Mouse (Mus musculus) hindbrain, embryonic 13.5 days (tissue): Measurements from ENCODE around the gene Tnfrsf23. TPM values are rescaled to one million over a fixed set of nuclear protein-coding genes. Genes with fewer than 3 reads are reported as not detected.
"Not testable (repeated sequence)": the region's sequence is repeated elsewhere in the genome, so short reads cannot be mapped to it uniquely, and the experiment has no call there.

Experiments
- ATAC-seq: fragments of 200-750 bp; cut with Nextera tagmentation; 2 replicates; pipeline ENCODE4 v1.8.0; 2017; ENCODE audit warnings: moderate TSS enrichment; ENCODE audit not compliant: low FRiP score
- H3K27ac ChIP-seq: fragments of 300-500 bp; sonication (generic); 2 replicates; pipeline ENCODE4 v1.5.1; 2015; ENCODE audit warnings: inconsistent platforms, mild to moderate bottlenecking, moderate library complexity
- H3K27me3 ChIP-seq: fragments of 300-500 bp; sonication (generic); 2 replicates; pipeline ENCODE4 v1.6.1; 2015; ENCODE audit warnings: mild to moderate bottlenecking, inconsistent platforms
- H3K36me3 ChIP-seq: fragments of 300-500 bp; sonication (generic); 2 replicates; pipeline ENCODE4 v1.6.1; 2015; ENCODE audit warnings: mild to moderate bottlenecking, inconsistent platforms
- H3K4me1 ChIP-seq: fragments of 300-500 bp; sonication (generic); replicated peaks from 2 replicates; pipeline ENCODE4 v1.6.1; 2015; ENCODE audit warnings: inconsistent platforms
- H3K4me2 ChIP-seq: fragments of 300-500 bp; sonication (generic); 2 replicates; pipeline ENCODE4 v1.6.1; 2015; ENCODE audit warnings: inconsistent platforms, mild to moderate bottlenecking, moderate library complexity
- H3K4me3 ChIP-seq: fragments of 300-500 bp; sonication (generic); 2 replicates; pipeline ENCODE4 v1.5.1; 2015; ENCODE audit warnings: mild to moderate bottlenecking, inconsistent platforms
- H3K9ac ChIP-seq: fragments of 300-500 bp; sonication (generic); 2 replicates; pipeline ENCODE4 v1.6.1; 2015; ENCODE audit warnings: mild to moderate bottlenecking, inconsistent platforms
- H3K9me3 ChIP-seq: fragments of 300-500 bp; sonication (generic); 2 replicates; pipeline ENCODE4 v1.6.1; 2016; ENCODE audit warnings: inconsistent platforms
- WGBS: fragments of 180-500 bp; shearing (Covaris S2); methylation state at CpG from one replicate; pipeline ENCODE4 v1.1.7; 2015; 5-methylcytosine and 5-hydroxymethylcytosine counted together
- polyA plus RNA-seq: library from polyadenylated mRNA; unstranded; fragments of >200 nt; fragmentation: Nextera tagmentation; extraction: Ambion mirVana; gene quantifications from 2 replicates; pipeline ENCODE4 v1.2.1, GENCODE M21; 2015

Gene Tnfrsf23
- polyA plus RNA-seq, 1 experiment from 2014 or later: 1.2 TPM

GRCm38 (mm10) chr7:143680836-143681235 is 4.8 kb downstream of the Tnfrsf23 start:
- H3K9ac ChIP-seq, ATAC-seq, H3K4me3 ChIP-seq, H3K36me3 ChIP-seq, H3K4me1 ChIP-seq, H3K9me3 ChIP-seq, H3K4me2 ChIP-seq, H3K27ac ChIP-seq: not testable (repeated sequence)
- 58% methylated on average over 2 of the region's 2 CpGs for WGBS
- H3K27me3 ChIP-seq: peaks cover 14% of the 10 kb centered on the region

- H3K27me3 ChIP-seq, H3K4me1 ChIP-seq, H3K4me2 ChIP-seq, H3K36me3 ChIP-seq, ATAC-seq, H3K4me3 ChIP-seq, H3K9me3 ChIP-seq, H3K9ac ChIP-seq, H3K27ac ChIP-seq: not testable (repeated sequence)
- 77% methylated on average over 2 of the region's 2 CpGs for WGBS
These were observed 6.0 kb downstream of the Tnfrsf23 start for GRCm38 (mm10) chr7:143679650-143680049.

- no peak for ATAC-seq
- H3K27ac ChIP-seq: no peak overlapping the region
- no peak overlapping the region for H3K4me2 ChIP-seq
- no peaks in the 10 kb centered on the region for H3K4me1 ChIP-seq
- no peaks in the 10 kb centered on the region for H3K36me3 ChIP-seq
- H3K27me3 ChIP-seq: no peaks in the 10 kb centered on the region
- no peak overlapping the region for H3K9ac ChIP-seq
- H3K4me3 ChIP-seq: no peak overlapping the region
- no peaks in the 10 kb centered on the region for H3K9me3 ChIP-seq
These were observed 19.0 kb downstream of the Tnfrsf23 start for GRCm38 (mm10) chr7:143666427-143667311.

- 88% methylated on average over 2 of the region's 2 CpGs for WGBS
These were observed 22.2 kb downstream of the Tnfrsf23 start for GRCm38 (mm10) chr7:143663470-143663869.

GRCm38 (mm10) chr7:143660797-143661196 is 24.9 kb downstream of the Tnfrsf23 start:
- Histone ChIP-seq H3K4me2 (no peak overlapping the region), H3K4me3 (no peak overlapping the region), H3K4me1 (no peaks in the 10 kb centered on the region), H3K36me3 (no peaks in the 10 kb centered on the region), H3K9ac (no peak overlapping the region), H3K27me3 (no peaks in the 10 kb centered on the region), H3K27ac (no peak overlapping the region), H3K9me3 (no peaks in the 10 kb centered on the region)
- no peak for ATAC-seq

More at GRCm38 (mm10) chr7:143663470-143663869, 22.2 kb downstream of the Tnfrsf23 start:
- H3K36me3 ChIP-seq: no peaks in the 10 kb centered on the region
- no peaks in the 10 kb centered on the region for H3K4me1 ChIP-seq
- H3K27ac ChIP-seq: no peak overlapping the region
- H3K4me2 ChIP-seq: no peak overlapping the region
- H3K4me3 ChIP-seq: no peak overlapping the region
- ATAC-seq: no peak
- H3K9ac ChIP-seq: no peak overlapping the region
- H3K27me3 ChIP-seq: no peaks in the 10 kb centered on the region
- H3K9me3 ChIP-seq: no peaks in the 10 kb centered on the region

- H3K36me3 ChIP-seq, H3K4me1 ChIP-seq, H3K9ac ChIP-seq, H3K27me3 ChIP-seq, H3K27ac ChIP-seq, ATAC-seq: not testable (repeated sequence)
- 57% methylated on average over 10 of the region's 10 CpGs for WGBS
- Histone ChIP-seq H3K4me3 (peak overlapping the region; percentile 69), H3K4me2 (peak overlapping the region; percentile 81), H3K9me3 (0 out of 2 replicates have a peak, but pooled peaks cover 10% of the 10 kb centered on the region)
These were observed 35.8 kb downstream of the Tnfrsf23 start for GRCm38 (mm10) chr7:143649769-143650346.

- Histone ChIP-seq H3K27me3 (no peaks in the 10 kb centered on the region), H3K4me3 (peak within 1 kb of the TSS; percentile 69), H3K4me2 (peak within 1 kb of the TSS; percentile 81), H3K9ac (peak within 1 kb of the TSS; percentile 79), H3K9me3 (0 out of 2 replicates have a peak, but pooled peaks cover 10% of the 10 kb centered on the region), H3K27ac (no peak within 1 kb of the TSS), H3K4me1 (no peaks in the 10 kb centered on the region), H3K36me3 (no peaks in the 10 kb centered on the region)
- peak; percentile 98 for ATAC-seq
- WGBS: 3% methylated on average over 39 of the region's 39 CpGs
These were observed 36.5 kb downstream of the Tnfrsf23 start, which contains the start of gene Tnfrsf22 for GRCm38 (mm10) chr7:143649034-143649768. Gene Tnfrsf22 (minus strand): TSS chr7:143649661.

- H3K36me3 ChIP-seq, H3K9ac ChIP-seq, H3K4me3 ChIP-seq, H3K27ac ChIP-seq, H3K4me2 ChIP-seq, H3K4me1 ChIP-seq, H3K9me3 ChIP-seq, H3K27me3 ChIP-seq, ATAC-seq: not testable (repeated sequence)
- WGBS: 89% methylated on average over 2 of the region's 2 CpGs
These were observed 41.7 kb downstream of the Tnfrsf23 start for GRCm38 (mm10) chr7:143643949-143644348.

- H3K9me3 ChIP-seq: 0 out of 2 replicates have a peak, but pooled peaks cover 3% of the 10 kb centered on the region
- ATAC-seq: no peak
- no peak overlapping the region for H3K4me3 ChIP-seq
- no peak overlapping the region for H3K27ac ChIP-seq
- H3K27me3 ChIP-seq: no peaks in the 10 kb centered on the region
- no peaks in the 10 kb centered on the region for H3K36me3 ChIP-seq
- 100% methylated on average over 1 of the region's 1 CpGs for WGBS
- no peaks in the 10 kb centered on the region for H3K4me1 ChIP-seq
- H3K9ac ChIP-seq: no peak overlapping the region
- H3K4me2 ChIP-seq: no peak overlapping the region
These were observed 49.0 kb downstream of the Tnfrsf23 start for GRCm38 (mm10) chr7:143636674-143637073.

GRCm38 (mm10) chr7:143631503-143631902 is 54.2 kb downstream of the Tnfrsf23 start:
- no peak overlapping the region for H3K4me2 ChIP-seq
- no peaks in the 10 kb centered on the region for H3K27me3 ChIP-seq
- 0 out of 2 replicates have a peak, but pooled peaks cover 3% of the 10 kb centered on the region for H3K9me3 ChIP-seq
- no peak for ATAC-seq
- WGBS: 71% methylated on average over 2 of the region's 2 CpGs
- H3K27ac ChIP-seq: no peak overlapping the region
- no peaks in the 10 kb centered on the region for H3K4me1 ChIP-seq
- no peak overlapping the region for H3K4me3 ChIP-seq
- H3K9ac ChIP-seq: no peak overlapping the region
- no peaks in the 10 kb centered on the region for H3K36me3 ChIP-seq

GRCm38 (mm10) chr7:143629501-143629900 is 56.2 kb downstream of the Tnfrsf23 start:
- WGBS: 55% methylated on average over 1 of the region's 1 CpGs
- Histone ChIP-seq H3K9ac (no peak overlapping the region), H3K36me3 (no peaks in the 10 kb centered on the region), H3K4me3 (no peak overlapping the region), H3K4me1 (no peaks in the 10 kb centered on the region), H3K27me3 (no peaks in the 10 kb centered on the region), H3K9me3 (0 out of 2 replicates have a peak, but pooled peaks cover 3% of the 10 kb centered on the region), H3K27ac (no peak overlapping the region), H3K4me2 (no peak overlapping the region)
- ATAC-seq: no peak

GRCm38 (mm10) chr7:143628540-143628939 is 57.1 kb downstream of the Tnfrsf23 start, which contains the start of gene Tnfrsf26:
Gene Tnfrsf26 (minus strand): TSS chr7:143628722.
- WGBS: 88% methylated on average over 1 of the region's 1 CpGs
- H3K9ac ChIP-seq: no peak within 1 kb of the TSS
- 0 out of 2 replicates have a peak, but pooled peaks cover 2% of the 10 kb centered on the region for H3K9me3 ChIP-seq
- ATAC-seq: no peak
- no peaks in the 10 kb centered on the region for H3K36me3 ChIP-seq
- H3K27ac ChIP-seq: no peak within 1 kb of the TSS
- no peaks in the 10 kb centered on the region for H3K27me3 ChIP-seq
- H3K4me1 ChIP-seq: no peaks in the 10 kb centered on the region
- no peak within 1 kb of the TSS for H3K4me2 ChIP-seq
- no peak within 1 kb of the TSS for H3K4me3 ChIP-seq
